Mouse (Mus musculus) limb, embryonic 14.5 days (tissue): ENCODE results near the gene Selp. TPM values are rescaled to one million over a fixed set of nuclear protein-coding genes. Genes with fewer than 3 reads are reported as not detected.

Experiments
- ATAC-seq: fragments of 200-750 bp; cut with Nextera tagmentation; 2 replicates; pipeline ENCODE4 v1.8.0; 2017; ENCODE audit warnings: low read depth, moderate number of reproducible peaks, moderate TSS enrichment; ENCODE audit not compliant: low FRiP score
- DNase-seq: peaks from one replicate; pipeline ENCODE4 v3.0.0-alpha.2; 2015; ENCODE audit warnings: low spot score
- H3K27ac ChIP-seq: fragments of 300-500 bp; sonication (generic); replicated peaks from 2 replicates; pipeline ENCODE4 v1.5.1; 2014; ENCODE audit warnings: low read depth, mild to moderate bottlenecking, low read length, moderate library complexity, mixed read lengths
- H3K27me3 ChIP-seq: fragments of 300-500 bp; sonication (generic); 2 replicates; pipeline ENCODE4 v1.6.1; 2014; ENCODE audit warnings: low read length, mixed read lengths; ENCODE audit not compliant: control insufficient read depth, insufficient read depth
- H3K36me3 ChIP-seq: fragments of 300-500 bp; sonication (generic); 2 replicates; pipeline ENCODE4 v1.6.1; 2014; ENCODE audit warnings: mild to moderate bottlenecking, low read length, moderate library complexity, mixed read lengths; ENCODE audit not compliant: control insufficient read depth, insufficient read depth
- H3K4me1 ChIP-seq: fragments of 300-500 bp; sonication (generic); 2 replicates; pipeline ENCODE4 v1.6.1; 2014; ENCODE audit warnings: antibody characterized with exemption, low read length, mixed read lengths; ENCODE audit not compliant: control insufficient read depth, insufficient read depth
- H3K4me2 ChIP-seq: fragments of 300-500 bp; sonication (generic); replicated peaks from 2 replicates; pipeline ENCODE4 v1.6.1; 2014; ENCODE audit warnings: low read depth, mild to moderate bottlenecking, low read length, moderate library complexity; ENCODE audit not compliant: severe bottlenecking
- H3K4me3 ChIP-seq: fragments of 300-500 bp; sonication (generic); replicated peaks from 2 replicates; pipeline ENCODE4 v1.5.1; 2014; ENCODE audit warnings: low read length
- H3K9ac ChIP-seq: fragments of 300-500 bp; sonication (generic); 2 replicates; pipeline ENCODE4 v1.6.1; 2014; ENCODE audit warnings: mild to moderate bottlenecking, low read depth, low read length, moderate library complexity; ENCODE audit not compliant: severe bottlenecking
- H3K9me3 ChIP-seq: fragments of 300-500 bp; sonication (generic); 2 replicates; pipeline ENCODE4 v1.6.1; 2016; ENCODE audit warnings: low read length; ENCODE audit not compliant: control insufficient read depth
- POLR2A ChIP-seq: fragments of 200-500 bp; IDR thresholded peaks from 2 replicates; pipeline ENCODE4 v1.8.0; 2012; ENCODE audit warnings: inconsistent platforms, mild to moderate bottlenecking, moderate library complexity, borderline replicate concordance; ENCODE audit not compliant: insufficient read depth, insufficient read length; ENCODE audit errors: extremely low read depth
- WGBS: fragments of 180-500 bp; shearing (Covaris S2); extraction: QIAGEN DNeasy Blood & Tissue Kit; methylation state at CpG from one replicate; pipeline ENCODE4 v1.1.7; 2014; 5-methylcytosine and 5-hydroxymethylcytosine counted together
- polyA plus RNA-seq, 2 experiments: library from polyadenylated mRNA; depleted of rRNA in 1 of 2; stranded (reverse) in 1 of 2; unstranded in 1 of 2; fragments of >200 nt; fragmentation: Nextera tagmentation in 1 of 2; extraction: Ambion mirVana in 1 of 2; gene quantifications; 2 replicates each; pipeline versions ENCODE4 v1.2.1 to v1.2.3; 2012 to 2014

Selp gene
- polyA plus RNA-seq, 2 experiments = 0.14 to 0.24 TPM

- WGBS = 81% methylated on average over 1 of the region's 1 CpGs
- H3K9ac ChIP-seq = no peak overlapping the region
- H3K4me3 ChIP-seq = no peak overlapping the region
- H3K27ac ChIP-seq = no peak overlapping the region
- H3K27me3 ChIP-seq = no peaks in the 10 kb centered on the region
- DNase-seq = no peak
- TF ChIP-seq POLR2A = no peak
- no peaks in the 10 kb centered on the region for H3K9me3 ChIP-seq
- no peak overlapping the region for H3K4me2 ChIP-seq
- no peaks in the 10 kb centered on the region for H3K36me3 ChIP-seq
- H3K4me1 ChIP-seq = no peaks in the 10 kb centered on the region; the same call in 1 of the 2 replicates
- ATAC-seq = no peak
These were observed 72.0 kb downstream of the Selp start for GRCm38 (mm10) chr1:164187002-164187560.

GRCm38 (mm10) chr1:164199551-164199950 is 84.5 kb downstream of the Selp start:
- DNase-seq = no peak
- no peak for ATAC-seq
- no peaks in the 10 kb centered on the region for H3K4me1 ChIP-seq
- no peak overlapping the region for H3K4me2 ChIP-seq
- H3K4me3 ChIP-seq = no peak overlapping the region
- no peaks in the 10 kb centered on the region for H3K36me3 ChIP-seq
- no peak overlapping the region for H3K9ac ChIP-seq
- H3K27me3 ChIP-seq = no peaks in the 10 kb centered on the region
- no peaks in the 10 kb centered on the region for H3K9me3 ChIP-seq
- 83% methylated on average over 4 of the region's 4 CpGs for WGBS
- H3K27ac ChIP-seq = no peak overlapping the region
- no peak for TF ChIP-seq POLR2A

Other genes starting within 250 kb of the Selp start
- 15.3 and 16.6 TPM in 2 replicates for gene Scyl3, start 186.2 kb upstream of the Selp start, polyA plus RNA-seq (2012; rRNA removed)
- gene Scyl3, start 186.2 kb upstream of the Selp start, polyA plus RNA-seq (2014; fragmentation: Nextera tagmentation; extraction: Ambion mirVana) = 20.8 and 22.5 TPM in 2 replicates
- 21.1 and 21.2 TPM in 2 replicates for gene BC055324, start 120.5 kb upstream of the Selp start, polyA plus RNA-seq (2012; rRNA removed)
- 18.7 and 19.6 TPM in 2 replicates for gene BC055324, start 120.5 kb upstream of the Selp start, polyA plus RNA-seq (2014; fragmentation: Nextera tagmentation; extraction: Ambion mirVana)
- 2.8 and 4.6 TPM in 2 replicates for gene Mettl18, start 120.4 kb upstream of the Selp start, polyA plus RNA-seq (2012; rRNA removed)
- gene Mettl18, start 120.4 kb upstream of the Selp start, polyA plus RNA-seq (2014; fragmentation: Nextera tagmentation; extraction: Ambion mirVana) = 9.5 and 9.6 TPM in 2 replicates
- 0.12 and 0.14 TPM in 2 replicates for gene Sele, start 67.0 kb upstream of the Selp start, polyA plus RNA-seq (2012; rRNA removed)
- 0.15 TPM in 1 of 2 replicates, not detected in the other for gene Sele, start 67.0 kb upstream of the Selp start, polyA plus RNA-seq (2014; fragmentation: Nextera tagmentation; extraction: Ambion mirVana)
- 0.09 and 0.22 TPM in 2 replicates for gene Sell, start 53.3 kb upstream of the Selp start, polyA plus RNA-seq (2012; rRNA removed)
- gene Sell, start 53.3 kb upstream of the Selp start, polyA plus RNA-seq (2014; fragmentation: Nextera tagmentation; extraction: Ambion mirVana) = 0.21 and 0.62 TPM in 2 replicates
- 0.39 and 0.40 TPM in 2 replicates for gene F5, start 36.6 kb downstream of the Selp start, polyA plus RNA-seq (2012; rRNA removed)
- gene F5, start 36.6 kb downstream of the Selp start, polyA plus RNA-seq (2014; fragmentation: Nextera tagmentation; extraction: Ambion mirVana) = 0.29 and 0.34 TPM in 2 replicates
- gene Slc19a2, start 133.8 kb downstream of the Selp start, polyA plus RNA-seq (2012; rRNA removed) = 9.7 and 12.2 TPM in 2 replicates
- gene Slc19a2, start 133.8 kb downstream of the Selp start, polyA plus RNA-seq (2014; fragmentation: Nextera tagmentation; extraction: Ambion mirVana) = 9.1 and 10.0 TPM in 2 replicates
- gene Ccdc181, start 160.3 kb downstream of the Selp start, polyA plus RNA-seq (2012; rRNA removed) = 2.0 and 4.1 TPM in 2 replicates
- 5.9 and 7.3 TPM in 2 replicates for gene Ccdc181, start 160.3 kb downstream of the Selp start, polyA plus RNA-seq (2014; fragmentation: Nextera tagmentation; extraction: Ambion mirVana)
- gene Nme7, start 188.9 kb downstream of the Selp start, polyA plus RNA-seq (2012; rRNA removed) = 18.0 and 22.1 TPM in 2 replicates
- 31.2 and 34.4 TPM in 2 replicates for gene Nme7, start 188.9 kb downstream of the Selp start, polyA plus RNA-seq (2014; fragmentation: Nextera tagmentation; extraction: Ambion mirVana)
- gene Blzf1, start 192.2 kb downstream of the Selp start, polyA plus RNA-seq (2012; rRNA removed) = 14.1 and 18.1 TPM in 2 replicates
- 30.0 and 31.6 TPM in 2 replicates for gene Blzf1, start 192.2 kb downstream of the Selp start, polyA plus RNA-seq (2014; fragmentation: Nextera tagmentation; extraction: Ambion mirVana)